Mouse (Mus musculus): ENCODE data around the gene Pttg1. TPM values are rescaled to one million over a fixed set of nuclear protein-coding genes. Genes with fewer than 3 reads are reported as not detected.

Pttg1 gene
- polyA plus RNA-seq, 1 experiment from 2014 or later = 130 TPM

- H3K27me3 ChIP-seq (replicated peaks; ENCODE audit: insufficient read depth, low read length) = no peaks in the 10 kb centered on the region
- no peak overlapping the region for H3K4me3 ChIP-seq (ENCODE audit: low read depth, low read length)
- no peak for ATAC-seq
- no peak for DNase-seq (ENCODE audit: low spot score)
- no peak for TF ChIP-seq EP300 (IDR thresholded peaks at IDR 0.05)
- TF ChIP-seq CTCF (IDR thresholded peaks at IDR 0.05) = no peak
- no peak overlapping the region for H3K9ac ChIP-seq (replicated peaks; ENCODE audit: low read depth)
- H3K4me2 ChIP-seq (replicated peaks; ENCODE audit: low read depth, low read length) = no peak overlapping the region
- no peaks in the 10 kb centered on the region for H3K36me3 ChIP-seq (ENCODE audit: insufficient read depth, low read length)
- H3K27ac ChIP-seq (ENCODE audit: low read length) = no peak overlapping the region
- no peaks in the 10 kb centered on the region for H3K9me3 ChIP-seq (ENCODE audit: low read length)
- no peaks in the 10 kb centered on the region for H3K4me1 ChIP-seq (ENCODE audit: insufficient read depth, low read depth, low read length)
- 90% methylated on average over 6 of the region's 6 CpGs for WGBS
Measured at GRCm38 (mm10) chr11:43374956-43375355, 51.1 kb downstream of the Pttg1 start.

DNA sequence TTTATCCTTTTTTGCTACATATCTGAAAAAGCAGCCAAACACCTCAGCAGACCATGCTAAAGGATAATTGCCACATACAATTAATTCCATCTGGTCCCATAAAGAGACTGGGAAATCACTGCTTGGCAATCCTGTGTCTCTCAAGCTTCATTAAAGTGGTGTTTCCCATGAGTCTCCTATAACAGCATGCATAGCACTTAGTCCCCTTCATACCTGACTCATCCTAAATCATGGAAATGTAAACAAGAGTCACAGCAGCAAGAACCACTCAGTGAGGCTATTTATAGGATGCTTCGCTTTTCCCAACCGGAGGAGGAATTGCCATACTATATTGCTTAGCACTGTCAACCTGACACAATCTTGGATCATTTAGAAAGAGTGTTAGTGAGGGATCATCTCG lies 52.7 kb downstream of the Pttg1 start:
- Histone ChIP-seq H3K4me1 (ENCODE audit: insufficient read depth, low read depth, low read length) (no peaks in the 10 kb centered on the region), H3K9ac (replicated peaks; ENCODE audit: low read depth) (no peak overlapping the region), H3K27me3 (replicated peaks; ENCODE audit: insufficient read depth, low read length) (no peaks in the 10 kb centered on the region), H3K36me3 (ENCODE audit: insufficient read depth, low read length) (no peaks in the 10 kb centered on the region), H3K9me3 (ENCODE audit: low read length) (no peaks in the 10 kb centered on the region), H3K4me2 (replicated peaks; ENCODE audit: low read depth, low read length) (no peak overlapping the region), H3K27ac (ENCODE audit: low read length) (no peak overlapping the region), H3K4me3 (ENCODE audit: low read depth, low read length) (no peak overlapping the region)
- ATAC-seq (no peak), DNase-seq (ENCODE audit: low spot score) (no peak)
- TF ChIP-seq EP300 (IDR thresholded peaks at IDR 0.05) (no peak), CTCF (IDR thresholded peaks at IDR 0.05) (no peak)
- 79% methylated on average over 3 of the region's 3 CpGs for WGBS

- Histone ChIP-seq H3K4me3 (ENCODE audit: low read depth, low read length) (no peak overlapping the region), H3K9me3 (ENCODE audit: low read length) (no peaks in the 10 kb centered on the region), H3K27me3 (replicated peaks; ENCODE audit: insufficient read depth, low read length) (no peaks in the 10 kb centered on the region), H3K36me3 (ENCODE audit: insufficient read depth, low read length) (no peaks in the 10 kb centered on the region), H3K4me2 (replicated peaks; ENCODE audit: low read depth, low read length) (no peak overlapping the region), H3K4me1 (ENCODE audit: insufficient read depth, low read depth, low read length) (no peaks in the 10 kb centered on the region), H3K9ac (replicated peaks; ENCODE audit: low read depth) (no peak overlapping the region), H3K27ac (ENCODE audit: low read length) (no peak overlapping the region)
- ATAC-seq (no peak), DNase-seq (ENCODE audit: low spot score) (no peak)
- WGBS = 90% methylated on average over 3 of the region's 3 CpGs
- TF ChIP-seq CTCF (IDR thresholded peaks at IDR 0.05) (no peak), EP300 (IDR thresholded peaks at IDR 0.05) (no peak)
Measured at GRCm38 (mm10) chr11:43371807-43372206, 54.2 kb downstream of the Pttg1 start.

MicroRNAs within 50 kb of the gene (microRNA counts, 519-probe panel; counts per million panel counts)
- microRNA mmu-miR-146a = 6,240 counts per million, percentile 82 among the panel's probes with 10 or more counts

Small RNA genes within 50 kb of the gene (microRNA-seq; reads per million reads assigned to microRNA genes)
- 1,212 reads per million, percentile 76 among the genes with 10 or more reads in this experiment for gene Mir146

Other genes with a start within 250 kb of the Pttg1 start
- 52.8 and 56.0 TPM in 2 replicates for gene Slu7, start 7.5 kb upstream of the Pttg1 start, polyA plus RNA-seq (2015; fragmentation: Nextera tagmentation; extraction: Ambion mirVana)
- 9.2 and 10.2 TPM in 2 replicates for gene C1qtnf2, start 48.0 kb upstream of the Pttg1 start, polyA plus RNA-seq (2015; fragmentation: Nextera tagmentation; extraction: Ambion mirVana)
- 6.5 and 9.4 TPM in 2 replicates for gene Ccnjl, start 102.5 kb upstream of the Pttg1 start, polyA plus RNA-seq (2015; fragmentation: Nextera tagmentation; extraction: Ambion mirVana)
- gene 4933415A04Rik, start 160.8 kb upstream of the Pttg1 start, polyA plus RNA-seq (2015; fragmentation: Nextera tagmentation; extraction: Ambion mirVana) = 2.9 and 3.9 TPM in 2 replicates
- 0.47 TPM in 1 of 2 replicates, not detected in the other for gene Fabp6, start 175.3 kb upstream of the Pttg1 start, polyA plus RNA-seq (2015; fragmentation: Nextera tagmentation; extraction: Ambion mirVana)